Mouse (Mus musculus): Measurements from ENCODE around the gene Trex1.

GRCm38 (mm10) chr9:109040216-109040615 is 19.3 kb downstream of the Trex1 start:
- TF ChIP-seq POLR2A (IDR thresholded peaks at IDR 0.05; ENCODE audit: borderline replicate concordance, insufficient read depth, low read length) (no peak), CTCF (IDR thresholded peaks at IDR 0.05; ENCODE audit: borderline replicate concordance, insufficient read depth, low read depth, low read length) (no peak)

All from cerebellum, adult 2 months (tissue).